Mouse (Mus musculus): ENCODE measurements around the gene Fubp3.

Gene Fubp3

DNA sequence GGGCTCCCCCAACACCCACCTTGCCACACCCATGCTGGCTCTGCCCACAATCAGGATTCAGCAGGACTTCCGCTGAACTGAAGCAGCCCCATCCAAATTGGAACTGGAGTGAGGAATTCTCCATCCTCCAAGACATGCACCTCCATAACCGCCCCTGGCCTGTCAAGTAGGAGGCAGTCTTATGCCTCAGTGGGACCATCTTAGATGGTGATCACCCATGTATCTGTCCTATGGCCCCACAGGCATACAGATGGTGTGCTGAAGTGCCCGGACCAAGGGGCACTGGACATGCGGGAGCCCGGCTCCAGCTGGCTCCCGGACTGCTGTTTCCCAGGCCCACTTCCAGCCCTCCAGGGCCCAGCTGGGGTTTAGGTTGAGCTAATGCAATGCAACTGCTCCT is 46.8 kb downstream of the Fubp3 start:
- peak; percentile 37 for DNase-seq (ENCODE audit: low read depth, low spot score)

- DNase-seq (ENCODE audit: low read depth, low spot score): no peak
Measured at GRCm38 (mm10) chr2:31633531-31633930, 61.1 kb downstream of the Fubp3 start.

- peak; percentile 78 for DNase-seq (ENCODE audit: low read depth, low spot score)
Measured at GRCm38 (mm10) chr2:31635281-31636137, 63.1 kb downstream of the Fubp3 start.

GRCm38 (mm10) chr2:31636138-31636741 is 63.8 kb downstream of the Fubp3 start:
- DNase-seq (ENCODE audit: low read depth, low spot score): peak; percentile 62

- DNase-seq (ENCODE audit: low read depth, low spot score): peak; percentile 54
Measured at GRCm38 (mm10) chr2:31636742-31637141, 64.3 kb downstream of the Fubp3 start.

GRCm38 (mm10) chr2:31637311-31637710 is 64.9 kb downstream of the Fubp3 start:
- peak; percentile 57 for DNase-seq (ENCODE audit: low read depth, low spot score)

GRCm38 (mm10) chr2:31637807-31638206 is 65.4 kb downstream of the Fubp3 start:
- peak; percentile 71 for DNase-seq (ENCODE audit: low read depth, low spot score)

GRCm38 (mm10) chr2:31638581-31639465 is 66.4 kb downstream of the Fubp3 start:
- DNase-seq (ENCODE audit: low read depth, low spot score): peak; percentile 56

GRCm38 (mm10) chr2:31639466-31639760 is 67.0 kb downstream of the Fubp3 start:
- DNase-seq (ENCODE audit: low read depth, low spot score): no peak

DNA sequence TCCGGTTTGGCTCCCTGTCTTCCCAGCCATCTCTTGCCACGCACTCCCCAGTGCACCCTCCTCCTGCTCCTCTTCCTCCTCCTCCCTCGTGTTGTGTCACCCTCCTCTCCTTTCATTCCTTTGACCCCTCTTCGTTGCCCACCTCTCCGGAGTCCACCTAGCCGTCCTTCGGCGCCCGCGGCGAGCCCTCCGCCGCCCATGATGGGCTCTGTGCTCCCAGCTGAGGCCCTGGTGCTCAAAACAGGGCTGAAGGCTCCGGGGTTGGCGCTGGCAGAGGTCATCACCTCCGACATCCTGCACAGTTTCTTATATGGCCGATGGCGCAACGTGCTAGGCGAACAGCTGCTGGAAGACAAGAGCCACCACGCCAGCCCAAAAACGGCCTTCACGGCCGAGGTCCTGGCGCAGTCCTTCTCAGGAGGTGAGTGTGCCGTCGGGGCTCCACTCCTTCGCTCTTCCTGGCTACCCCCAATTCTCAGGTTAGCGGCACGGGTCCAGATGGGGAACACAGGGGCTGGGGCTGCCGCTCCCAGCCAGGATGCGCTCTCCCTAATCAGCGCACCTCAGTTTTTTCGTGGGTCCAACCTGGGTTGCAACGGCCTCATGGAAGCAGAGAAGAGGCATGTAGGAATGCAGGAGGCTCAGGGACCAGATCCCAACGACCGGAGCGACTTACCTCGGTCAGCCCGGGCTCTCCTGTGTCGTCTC is 67.6 kb downstream of the Fubp3 start, which contains the start of gene Prdm12:
Prdm12 (plus strand) TSS at position 137 of the 708 bp plus-strand sequence.
- DNase-seq (ENCODE audit: low read depth, low spot score): peak; percentile 49

GRCm38 (mm10) chr2:31640609-31641507 is 68.4 kb downstream of the Fubp3 start:
- DNase-seq (ENCODE audit: low read depth, low spot score): no peak

DNA sequence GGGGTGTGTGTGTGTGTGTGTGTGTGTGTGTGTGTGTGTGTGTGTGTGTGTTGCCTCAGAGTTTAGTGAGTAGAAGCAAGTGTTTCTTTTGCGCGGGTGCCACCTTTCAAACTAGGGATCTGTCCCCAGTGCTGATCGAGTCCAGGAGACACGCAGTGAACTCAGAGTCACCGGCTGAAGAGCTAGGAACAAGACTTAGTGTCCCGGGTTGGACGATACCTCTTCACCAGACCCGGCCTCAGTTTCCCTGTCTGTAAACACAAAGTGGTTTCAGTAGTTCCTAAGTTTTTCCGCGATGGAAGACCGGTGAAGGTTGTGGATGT is 69.0 kb downstream of the Fubp3 start:
- peak; percentile 64 for DNase-seq (ENCODE audit: low read depth, low spot score)

- DNase-seq (ENCODE audit: low read depth, low spot score): peak; percentile 20
Measured at GRCm38 (mm10) chr2:31641929-31642328, 69.5 kb downstream of the Fubp3 start.

DNA sequence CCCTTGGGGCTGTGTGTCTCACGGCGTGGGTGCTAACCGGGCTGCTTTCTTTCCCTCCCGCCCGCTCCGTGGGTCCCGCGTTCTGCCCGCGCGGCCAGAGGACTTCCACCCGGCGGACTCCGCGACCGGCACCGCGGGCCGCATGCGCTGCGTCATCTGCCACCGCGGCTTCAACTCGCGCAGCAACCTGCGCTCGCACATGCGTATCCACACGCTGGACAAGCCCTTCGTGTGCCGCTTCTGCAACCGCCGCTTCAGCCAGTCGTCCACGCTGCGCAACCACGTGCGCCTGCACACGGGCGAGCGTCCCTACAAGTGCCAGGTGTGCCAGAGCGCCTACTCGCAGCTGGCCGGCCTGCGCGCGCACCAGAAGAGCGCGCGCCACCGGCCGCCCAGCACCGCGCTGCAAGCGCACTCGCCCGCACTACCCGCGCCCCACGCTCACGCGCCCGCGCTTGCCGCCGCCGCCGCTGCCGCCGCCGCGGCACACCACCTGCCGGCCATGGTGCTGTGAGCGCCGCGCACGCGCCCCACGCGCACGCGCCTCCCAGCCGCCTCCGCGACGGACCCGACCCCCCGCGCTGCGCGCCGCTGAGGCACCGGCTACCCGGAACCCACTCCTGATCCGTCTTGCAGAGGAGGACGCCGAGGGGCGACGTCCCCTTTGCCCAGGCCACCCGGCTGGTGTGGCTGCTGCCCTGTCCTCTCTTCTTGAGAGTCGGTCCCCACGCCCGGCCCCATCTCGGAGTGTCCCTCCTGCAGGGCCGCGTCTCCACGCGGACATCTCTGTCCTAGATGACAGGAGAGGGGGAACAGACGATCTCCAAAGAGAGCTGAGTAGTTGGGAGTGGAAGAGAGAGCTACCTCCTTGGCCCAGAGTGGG is 81.8 kb downstream of the Fubp3 start:
- peak; percentile 72 for DNase-seq (ENCODE audit: low read depth, low spot score)

- DNase-seq (ENCODE audit: low read depth, low spot score): peak; percentile 53
Measured at GRCm38 (mm10) chr2:31654854-31655559, 82.6 kb downstream of the Fubp3 start.

- DNase-seq (ENCODE audit: low read depth, low spot score): no peak
Measured at GRCm38 (mm10) chr2:31656374-31656773, 83.9 kb downstream of the Fubp3 start.

DNA sequence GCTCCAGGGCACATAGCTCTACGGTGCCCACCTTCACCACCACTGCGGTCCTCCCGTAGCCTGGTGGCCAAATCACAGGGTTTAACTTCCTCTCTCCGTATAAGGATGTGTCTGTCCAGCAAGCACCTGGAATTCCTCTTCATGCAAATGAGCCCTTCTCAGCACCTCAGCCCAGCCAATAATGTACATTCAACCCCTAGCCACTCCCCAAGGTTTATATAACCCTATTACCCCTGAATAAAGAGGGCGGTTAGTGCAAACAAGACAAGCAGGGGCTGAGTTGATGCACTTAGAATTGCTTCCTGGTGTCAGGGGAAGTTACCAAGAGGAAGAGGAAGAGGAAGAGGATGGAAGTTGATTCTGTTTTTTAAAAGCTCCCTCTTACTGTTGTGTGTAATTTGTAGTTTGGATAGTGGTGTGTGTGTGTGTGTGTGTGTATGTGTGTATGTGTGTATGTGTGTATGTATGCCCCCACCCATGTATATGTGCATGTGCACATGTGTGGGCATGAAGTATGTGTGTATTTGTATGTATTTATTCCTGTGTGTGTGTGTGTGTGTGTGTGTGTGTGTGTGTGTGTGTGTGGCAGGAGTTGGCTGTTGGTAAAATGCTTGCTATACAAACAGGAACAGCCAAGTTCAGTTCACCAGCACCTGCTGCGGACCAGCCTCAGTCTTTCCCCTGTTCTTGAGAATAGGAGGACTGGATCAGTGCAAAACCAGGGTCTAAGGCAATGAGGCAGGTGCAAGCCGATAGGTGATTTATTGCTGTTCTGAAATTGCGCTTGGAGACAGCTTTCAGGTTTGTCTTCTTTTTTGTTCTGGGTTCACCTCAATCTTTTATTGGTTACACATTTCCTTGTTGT is 90.7 kb downstream of the Fubp3 start:
- DNase-seq (ENCODE audit: low read depth, low spot score): no peak

- DNase-seq (ENCODE audit: low read depth, low spot score): no peak
Measured at GRCm38 (mm10) chr2:31663804-31664180, 91.3 kb downstream of the Fubp3 start.

Measured in ZHBTc4 (cell line).